14 mouse cellular contexts compared by ENCODE assay signal in the genomic region with DNA sequence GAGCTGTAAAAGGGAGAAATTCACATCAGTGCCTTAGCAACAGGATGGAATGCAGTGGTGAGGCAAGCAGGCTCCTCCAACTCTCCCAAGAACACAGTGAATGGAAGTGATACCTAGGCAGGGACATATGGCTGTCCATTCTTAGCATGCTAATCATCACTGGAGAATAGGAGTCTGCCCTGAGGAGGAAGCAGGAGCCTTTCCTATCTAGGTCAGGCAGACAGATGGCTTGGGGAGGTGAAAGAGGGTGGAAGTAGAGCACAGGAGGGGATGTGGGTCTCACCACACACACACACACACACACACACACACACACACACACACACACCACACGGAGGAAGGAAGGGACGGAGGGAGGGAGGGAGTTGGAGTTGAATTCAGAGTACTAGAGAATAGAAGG.
DNase-seq lines count a peak whose midpoint lies in the region; ATAC-seq and TF ChIP-seq lines count a peak whose summit lies in the region.
"Had no signal": no experiment of that assay in that cellular context is flagged by ENCODE, and none has a peak within 500 bp of the region (broad histone marks: within the 10 kb centered on the region; RNA-seq: fewer than 3 reads in every experiment).

No protein-coding gene starts in this region.

- 0 out of 2 replicates have a peak overlapping the region, but pooled peaks have one; percentile 9 for H3K27ac ChIP-seq in cortical plate, adult 2 months (ENCODE audit: insufficient read depth, low read length)
- H3K27ac ChIP-seq in midbrain, postnatal 0 days (ENCODE audit: low read depth, low read length) = peak overlapping the region; percentile 55; the same call in 1 of the 2 replicates
- H3K27ac ChIP-seq in gastrocnemius, adult 2 months = no peak overlapping the region
- H3K27ac ChIP-seq: embryonic facial prominence, embryonic 12.5 days; liver, embryonic 13.5 days had no signal

- TF ChIP-seq CTCF in cortical plate, adult 2 months (IDR thresholded peaks at IDR 0.05; ENCODE audit: extremely low read depth, insufficient read depth, low read length) = no peak
- no peak for TF ChIP-seq CTCF in midbrain, postnatal 0 days (IDR thresholded peaks at IDR 0.05)
- TF ChIP-seq CTCF in gastrocnemius, adult 2 months (IDR thresholded peaks at IDR 0.05) = no peak

- no peaks in the 10 kb centered on the region for H3K9me3 ChIP-seq in midbrain, postnatal 0 days (ENCODE audit: low read length)
- H3K9me3 ChIP-seq: embryonic facial prominence, embryonic 12.5 days; liver, embryonic 13.5 days had no signal

- no peak for TF ChIP-seq POLR2A in cortical plate, adult 2 months (IDR thresholded peaks at IDR 0.05; ENCODE audit: extremely low read depth, insufficient read depth, low read length)

- peak; percentile 23 to 66 for DNase-seq in left cerebral cortex, postnatal 14 days (ENCODE audit: low spot score in 2 of 2)
- DNase-seq in left cerebral cortex, postnatal 4 days = no peak
- peak; percentile 73 to 89 for DNase-seq in cerebellum, adult 18-20 months
- DNase-seq in midbrain, postnatal 0 days (ENCODE audit: low spot score) = peak; percentile 39
- no peak for DNase-seq in adrenal gland, adult 2 months
- no peak for DNase-seq in gastrocnemius, adult 2 months
- DNase-seq: adrenal gland, postnatal 36 days; gastrocnemius, postnatal 25 days; heart, postnatal 36 days; kidney, postnatal 4 days; liver, embryonic 13.5 days; thymus, postnatal 25 days had no signal

- ATAC-seq in midbrain, postnatal 0 days (ENCODE audit: low FRiP score) = peak; percentile 54; the same call in 1 of the 2 replicates

- WGBS in midbrain, postnatal 0 days = no CpG with 5 or more reads among the region's 2 CpGs

- intact Hi-C loops in left cerebral cortex, postnatal 14 days (cut with DNase I) = no loop called here
- intact Hi-C loops in left cerebral cortex, postnatal 4 days (cut with DNase I) = no loop called here
- intact Hi-C loops in gastrocnemius, adult 2 months (cut with DNase I) = no loop called here

- H3K9ac ChIP-seq in midbrain, postnatal 0 days (replicated peaks; ENCODE audit: low read length, poor library complexity, severe bottlenecking) = no peak overlapping the region
- H3K9ac ChIP-seq: embryonic facial prominence, embryonic 12.5 days; liver, embryonic 13.5 days had no signal

- H3K36me3 ChIP-seq in midbrain, postnatal 0 days (ENCODE audit: insufficient read depth, low read length) = no peaks in the 10 kb centered on the region
- H3K36me3 ChIP-seq: embryonic facial prominence, embryonic 12.5 days; liver, embryonic 13.5 days had no signal

- no peaks in the 10 kb centered on the region for H3K27me3 ChIP-seq in midbrain, postnatal 0 days (ENCODE audit: insufficient read depth, low read length)
- H3K27me3 ChIP-seq: embryonic facial prominence, embryonic 12.5 days; liver, embryonic 13.5 days had no signal

- peaks cover 16% of the 10 kb centered on the region for H3K4me1 ChIP-seq in cortical plate, adult 2 months (ENCODE audit: control insufficient read depth, insufficient read depth, low read length)
- H3K4me1 ChIP-seq in midbrain, postnatal 0 days (ENCODE audit: insufficient read depth, low read length) = peaks cover 6% of the 10 kb centered on the region; the same call in 1 of the 2 replicates
- H3K4me1 ChIP-seq: liver, embryonic 13.5 days had no signal

- H3K4me3 ChIP-seq in cortical plate, adult 2 months (ENCODE audit: insufficient read depth, low read length) = no peak overlapping the region
- no peak overlapping the region for H3K4me3 ChIP-seq in midbrain, postnatal 0 days (ENCODE audit: low read depth, low read length)
- H3K4me3 ChIP-seq in gastrocnemius, adult 2 months = no peak overlapping the region
- H3K4me3 ChIP-seq: embryonic facial prominence, embryonic 12.5 days; liver, embryonic 13.5 days had no signal

- H3K4me2 ChIP-seq in midbrain, postnatal 0 days (ENCODE audit: low read depth, low read length, poor library complexity, severe bottlenecking) = no peak overlapping the region
- H3K4me2 ChIP-seq: embryonic facial prominence, embryonic 12.5 days; liver, embryonic 13.5 days had no signal

Comparison
In these comparisons a context has a peak if more than half of its experiments do, and no peak if none do; other contexts are left out.
1. DNase-seq: peak in left cerebral cortex, postnatal 14 days (2 of 2), cerebellum, adult 18-20 months (2 of 2) and midbrain, postnatal 0 days (single experiment); none in left cerebral cortex, postnatal 4 days (single experiment), adrenal gland, adult 2 months (single experiment) and gastrocnemius, adult 2 months (single experiment).